Mouse (Mus musculus): ENCODE measurements around the gene Glipr2. TPM values are rescaled to one million over a fixed set of nuclear protein-coding genes. Genes with fewer than 3 reads are reported as not detected.
A peak's percentile ranks its signal among the peaks of the same experiment; 100 is the strongest.

Gene Glipr2
- total and polyA plus RNA-seq, 2 experiments from 2014 or later, result 22.6 to 25.5 TPM

DNA sequence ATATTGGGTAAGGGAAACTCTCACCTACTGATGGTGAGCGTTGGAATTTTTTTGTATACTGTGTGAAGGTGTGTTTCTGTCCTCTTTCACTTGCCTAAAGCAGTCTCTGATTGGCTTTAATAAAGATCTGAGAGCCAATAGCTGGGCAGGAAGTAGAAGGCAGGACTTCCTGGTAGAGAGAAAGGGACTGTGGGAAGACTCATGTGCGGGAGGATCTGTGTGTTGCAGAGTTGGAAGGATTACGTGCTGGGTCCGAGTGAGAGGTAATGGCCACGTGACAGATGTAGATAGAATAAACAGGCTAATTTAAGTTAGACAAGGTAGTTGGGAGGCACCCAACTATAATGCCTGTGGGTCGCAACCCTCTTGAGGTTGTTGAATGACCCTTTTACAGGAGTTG is 46.4 kb downstream of the Glipr2 start:
- no peaks in the 10 kb centered on the region for H3K27me3 ChIP-seq (ENCODE audit: insufficient read depth, low read length)
- ATAC-seq (no peak), DNase-seq (no peak)
- no peak overlapping the region for H3K9ac ChIP-seq
- no peak overlapping the region for H3K27ac ChIP-seq (ENCODE audit: low read depth, low read length)
- no peaks in the 10 kb centered on the region for H3K4me1 ChIP-seq (ENCODE audit: insufficient read depth)
- no peak overlapping the region for H3K4me3 ChIP-seq (ENCODE audit: low read depth, low read length)
- no peak overlapping the region for H3K4me2 ChIP-seq (ENCODE audit: low read depth)
- H3K9me3 ChIP-seq (ENCODE audit: low read length), result no peaks in the 10 kb centered on the region
- 88% methylated on average over 6 of the region's 6 CpGs for WGBS
- no peaks in the 10 kb centered on the region for H3K36me3 ChIP-seq (ENCODE audit: insufficient read depth)
- TF ChIP-seq CTCF (IDR thresholded peaks at IDR 0.05; ENCODE audit: low read depth), result no peak

DNA sequence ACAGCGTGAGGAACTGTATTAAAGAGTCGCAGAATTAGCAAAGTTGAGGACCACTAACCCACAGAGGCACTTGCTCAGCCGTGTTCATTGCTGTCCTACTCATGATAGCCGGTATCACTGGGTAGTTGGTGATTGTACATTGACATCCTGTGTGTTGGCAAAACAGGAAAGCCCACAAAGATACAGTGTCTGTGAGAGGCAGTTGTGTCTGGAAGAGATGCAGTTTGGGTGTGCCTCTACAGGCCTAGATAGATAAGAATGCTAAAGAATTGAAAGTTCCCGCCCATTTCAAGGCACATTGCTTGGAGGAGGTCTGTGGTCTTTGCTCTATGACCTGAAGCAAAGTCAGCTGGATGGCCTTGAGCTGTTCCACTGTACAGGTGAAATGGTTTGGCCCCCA is 46.9 kb downstream of the Glipr2 start, which contains the start of gene Clta:
Gene Clta (plus strand): TSS at position 327 of the 400 bp plus-strand sequence.
- DNase-seq, result no peak
- H3K27ac ChIP-seq (ENCODE audit: low read depth, low read length), result no peak within 1 kb of the TSS

DNA sequence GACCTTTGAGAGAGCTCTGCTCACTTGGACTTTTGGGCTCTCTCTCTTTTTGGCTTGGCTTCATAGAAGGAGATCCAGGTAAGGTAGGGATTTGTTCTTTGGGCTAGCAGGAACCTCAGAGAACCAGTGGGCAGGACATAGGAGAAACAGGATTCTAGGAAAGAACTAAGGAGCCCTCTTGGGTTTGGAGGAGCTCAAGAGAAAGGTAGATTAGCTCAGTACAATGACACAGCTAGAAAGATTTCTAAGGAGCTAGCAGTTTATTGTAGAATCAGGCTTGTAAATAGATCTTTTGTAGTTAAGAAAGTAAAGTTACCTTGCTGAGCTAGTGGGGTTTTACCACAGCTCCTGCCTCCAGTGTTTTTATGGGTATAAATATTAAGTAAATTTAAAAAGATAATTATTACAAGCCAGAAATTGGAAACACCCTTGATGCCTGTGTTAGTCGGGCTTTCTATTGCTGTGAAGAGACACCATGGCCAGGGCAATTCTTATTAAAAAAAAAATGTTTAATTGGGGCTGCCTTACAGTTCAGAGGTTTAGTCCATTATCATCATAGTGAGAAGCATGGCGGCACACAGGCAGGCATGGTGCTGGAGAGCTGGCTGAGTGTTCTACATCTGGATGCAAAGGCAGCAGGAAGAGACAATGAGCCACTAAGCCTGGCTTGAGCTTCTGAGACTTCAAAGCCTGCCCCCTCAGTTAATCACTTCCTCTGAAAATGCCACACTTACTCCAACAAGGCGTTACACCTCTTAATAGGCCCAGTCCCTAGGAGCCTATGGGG is 47.6 kb downstream of the Glipr2 start:
- no peak overlapping the region for H3K9ac ChIP-seq
- no peaks in the 10 kb centered on the region for H3K9me3 ChIP-seq (ENCODE audit: low read length)
- no peak for TF ChIP-seq CTCF (IDR thresholded peaks at IDR 0.05; ENCODE audit: low read depth)
- H3K36me3 ChIP-seq (ENCODE audit: insufficient read depth), result no peaks in the 10 kb centered on the region
- no peaks in the 10 kb centered on the region for H3K4me1 ChIP-seq (ENCODE audit: insufficient read depth)
- DNase-seq (no peak), ATAC-seq (no peak)
- no peaks in the 10 kb centered on the region for H3K27me3 ChIP-seq (ENCODE audit: insufficient read depth, low read length)
- no peak overlapping the region for H3K27ac ChIP-seq (ENCODE audit: low read depth, low read length)
- 66% methylated on average over 3 of the region's 3 CpGs for WGBS
- no peak overlapping the region for H3K4me3 ChIP-seq (ENCODE audit: low read depth, low read length)
- no peak overlapping the region for H3K4me2 ChIP-seq (ENCODE audit: low read depth)

More for the DNA sequence above, 46.9 kb downstream of the Glipr2 start, which contains the start of gene Clta:
- TF ChIP-seq CTCF (IDR thresholded peaks at IDR 0.05; ENCODE audit: low read depth), result no peak
- no peak within 1 kb of the TSS for H3K4me3 ChIP-seq (ENCODE audit: low read depth, low read length)
- H3K9ac ChIP-seq, result no peak within 1 kb of the TSS
- no peak for ATAC-seq
- no peaks in the 10 kb centered on the region for H3K9me3 ChIP-seq (ENCODE audit: low read length)
- no peaks in the 10 kb centered on the region for H3K27me3 ChIP-seq (ENCODE audit: insufficient read depth, low read length)
- WGBS, result 91% methylated on average over 5 of the region's 5 CpGs
- no peaks in the 10 kb centered on the region for H3K36me3 ChIP-seq (ENCODE audit: insufficient read depth)
- H3K4me1 ChIP-seq (ENCODE audit: insufficient read depth), result no peaks in the 10 kb centered on the region
- no peak within 1 kb of the TSS for H3K4me2 ChIP-seq (ENCODE audit: low read depth)

DNA sequence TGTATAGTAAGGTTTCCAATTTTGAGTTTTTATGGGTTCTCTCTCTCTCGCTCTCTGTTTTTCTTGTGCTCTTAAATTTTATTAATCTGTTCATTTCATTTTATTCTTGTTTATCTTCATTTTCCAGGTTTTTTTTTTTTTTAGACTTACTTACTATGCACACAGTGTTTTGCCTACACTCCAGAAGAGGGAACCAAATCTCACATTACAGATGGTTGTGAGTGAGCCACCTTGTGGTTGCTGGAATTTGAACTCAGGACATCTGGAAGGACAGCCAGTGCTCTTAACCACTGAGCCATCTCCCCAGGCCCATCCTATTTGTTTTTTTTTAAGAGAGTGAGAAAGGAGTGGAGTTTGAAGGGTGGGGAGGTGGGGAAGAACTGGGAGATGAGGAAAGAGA is 53.0 kb downstream of the Glipr2 start:
- H3K4me2 ChIP-seq (ENCODE audit: low read depth), result no peak overlapping the region
- peak; percentile 40 for TF ChIP-seq CTCF (IDR thresholded peaks at IDR 0.05; ENCODE audit: low read depth)
- H3K9me3 ChIP-seq (ENCODE audit: low read length), result no peaks in the 10 kb centered on the region
- peaks cover 15% of the 10 kb centered on the region for H3K4me1 ChIP-seq (ENCODE audit: insufficient read depth)
- DNase-seq (no peak), ATAC-seq (no peak)
- H3K9ac ChIP-seq, result no peak overlapping the region
- no peaks in the 10 kb centered on the region for H3K36me3 ChIP-seq (ENCODE audit: insufficient read depth)
- WGBS, result 93% methylated on average over 1 of the region's 1 CpGs
- H3K4me3 ChIP-seq (ENCODE audit: low read depth, low read length), result no peak overlapping the region
- no peaks in the 10 kb centered on the region for H3K27me3 ChIP-seq (ENCODE audit: insufficient read depth, low read length)
- no peak overlapping the region for H3K27ac ChIP-seq (ENCODE audit: low read depth, low read length)

DNA sequence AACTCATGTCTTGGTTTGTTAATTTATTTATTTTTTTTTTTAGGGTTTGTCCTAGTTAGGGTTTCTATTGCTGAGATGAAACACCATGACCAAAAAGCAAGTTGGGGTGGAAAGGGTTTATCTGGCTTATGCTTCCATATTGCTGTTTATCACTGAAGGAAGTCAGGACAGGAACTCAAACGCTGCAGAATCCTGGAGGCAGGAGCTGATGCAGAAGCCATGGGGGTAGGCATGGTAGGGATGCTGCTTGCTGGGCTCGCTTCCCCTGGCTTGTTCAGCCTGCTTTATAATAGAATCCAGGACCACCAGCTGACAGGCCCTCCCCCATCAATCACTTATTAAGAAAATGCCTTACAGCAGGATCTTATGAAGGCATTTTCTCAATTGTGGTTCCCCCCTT is 53.7 kb downstream of the Glipr2 start:
- peaks cover 15% of the 10 kb centered on the region for H3K4me1 ChIP-seq (ENCODE audit: insufficient read depth)
- WGBS, result 44% methylated on average over 2 of the region's 2 CpGs
- no peak for TF ChIP-seq CTCF (IDR thresholded peaks at IDR 0.05; ENCODE audit: low read depth)

DNA sequence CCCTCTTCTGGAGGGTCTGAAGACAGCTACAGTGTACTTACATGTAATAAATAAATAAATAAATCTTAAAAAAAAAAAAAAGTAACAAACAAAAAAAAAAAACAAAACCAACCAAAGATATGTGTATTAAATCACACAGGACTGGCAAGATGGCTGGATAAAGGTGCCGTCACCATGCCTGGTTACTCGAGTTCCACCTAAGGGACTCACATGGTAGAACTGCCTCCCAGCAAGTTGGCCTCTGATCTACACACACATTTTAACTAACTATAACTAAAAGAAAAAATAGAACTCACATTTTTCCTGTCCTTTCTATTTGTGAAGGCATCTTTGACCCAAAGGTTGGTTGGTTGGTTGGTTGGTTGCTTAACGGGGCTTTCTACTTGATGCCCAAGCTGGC is 54.6 kb downstream of the Glipr2 start:
- 86% methylated on average over 3 of the region's 3 CpGs for WGBS

More for the DNA sequence above, 53.7 kb downstream of the Glipr2 start:
- no peaks in the 10 kb centered on the region for H3K27me3 ChIP-seq (ENCODE audit: insufficient read depth, low read length)
- DNase-seq, result no peak
- no peak overlapping the region for H3K4me2 ChIP-seq (ENCODE audit: low read depth)
- H3K36me3 ChIP-seq (ENCODE audit: insufficient read depth), result peaks cover 3% of the 10 kb centered on the region; the same call in 1 of the 2 replicates
- no peak overlapping the region for H3K4me3 ChIP-seq (ENCODE audit: low read depth, low read length)
- no peak for ATAC-seq
- H3K9me3 ChIP-seq (ENCODE audit: low read length), result no peaks in the 10 kb centered on the region
- H3K9ac ChIP-seq, result no peak overlapping the region
- no peak overlapping the region for H3K27ac ChIP-seq (ENCODE audit: low read depth, low read length)

More for the DNA sequence above, 54.6 kb downstream of the Glipr2 start:
- peaks cover 6% of the 10 kb centered on the region; the same call in 1 of the 2 replicates for H3K36me3 ChIP-seq (ENCODE audit: insufficient read depth)
- peaks cover 15% of the 10 kb centered on the region for H3K4me1 ChIP-seq (ENCODE audit: insufficient read depth)
- peak overlapping the region; percentile 86 for H3K4me3 ChIP-seq (ENCODE audit: low read depth, low read length)
- no peak for TF ChIP-seq CTCF (IDR thresholded peaks at IDR 0.05; ENCODE audit: low read depth)
- H3K9ac ChIP-seq, result peak overlapping the region; percentile 86
- H3K9me3 ChIP-seq (ENCODE audit: low read length), result no peaks in the 10 kb centered on the region
- peak overlapping the region; percentile 69 for H3K4me2 ChIP-seq (ENCODE audit: low read depth)
- peak overlapping the region; percentile 87 for H3K27ac ChIP-seq (ENCODE audit: low read depth, low read length)
- no peaks in the 10 kb centered on the region for H3K27me3 ChIP-seq (ENCODE audit: insufficient read depth, low read length)
- DNase-seq (peak; percentile 6), ATAC-seq (no peak)
